Mouse (Mus musculus): ENCODE data around the gene Stard13. TPM values are rescaled to one million over a fixed set of nuclear protein-coding genes. Genes with fewer than 3 reads are reported as not detected.

The Stard13 gene
- total and polyA plus RNA-seq, 3 experiments = not detected

GRCm38 (mm10) chr5:151170168-151170750 is 63.4 kb downstream of the Stard13 start:
- Histone ChIP-seq H3K9me3 (replicated peaks; ENCODE audit: insufficient read depth, low read length) (no peaks in the 10 kb centered on the region), H3K79me2 (ENCODE audit: control insufficient read depth, insufficient read depth, low read length, poor library complexity) (no peaks in the 10 kb centered on the region), H3K9ac (ENCODE audit: control insufficient read depth, low read depth, low read length, poor library complexity, severe bottlenecking) (no peak overlapping the region), H3K27ac (ENCODE audit: control insufficient read depth, low read depth, low read length) (no peak overlapping the region), H3K4me3 (ENCODE audit: control insufficient read depth in 1 of 2, insufficient read depth in 1 of 2, low read depth in 2 of 2, low read length in 2 of 2) (no peak overlapping the region), H3K27me3 (ENCODE audit: control insufficient read depth in 1 of 2, insufficient read depth in 2 of 2, low read length in 2 of 2) (no peaks in the 10 kb centered on the region), H3K36me3 (ENCODE audit: control insufficient read depth in 1 of 2, insufficient read depth in 2 of 2, low read length in 2 of 2) (no peaks in the 10 kb centered on the region), H3K4me1 (ENCODE audit: control insufficient read depth in 1 of 2, insufficient read depth in 2 of 2, low read length in 2 of 2) (no peaks in the 10 kb centered on the region)
- DNase-seq (ENCODE audit: low read depth, low spot score) = no peak
- TF ChIP-seq BHLHE40 (IDR thresholded peaks at IDR 0.05; ENCODE audit: borderline replicate concordance, low read depth, low read length) = no peak
- no peak for TF ChIP-seq MYC (IDR thresholded peaks at IDR 0.05; ENCODE audit: low read depth, low read length)
- no peak for TF ChIP-seq GATA1 (IDR thresholded peaks at IDR 0.05; ENCODE audit: low read depth, low read length)
- TF ChIP-seq POLR2AphosphoS5 (IDR thresholded peaks at IDR 0.05; ENCODE audit: borderline replicate concordance, low read depth, low read length) = no peak
- TF ChIP-seq ELF1 (IDR thresholded peaks at IDR 0.05; ENCODE audit: low read depth, low read length) = no peak
- no peak for TF ChIP-seq MYB (IDR thresholded peaks at IDR 0.05; ENCODE audit: low read depth, low read length)
- no peak for TF ChIP-seq CHD1 (IDR thresholded peaks at IDR 0.05; ENCODE audit: low read depth, low read length)
- no peak for TF ChIP-seq HCFC1 (IDR thresholded peaks at IDR 0.05; ENCODE audit: low read depth, low read length)
- no peak for TF ChIP-seq MAZ (IDR thresholded peaks at IDR 0.05; ENCODE audit: low read depth, low read length)
- TF ChIP-seq ETS1 (IDR thresholded peaks at IDR 0.05; ENCODE audit: low read depth, low read length) = no peak
- no peak for TF ChIP-seq SMC3 (IDR thresholded peaks at IDR 0.05; ENCODE audit: low read depth, low read length)
- no peak for TF ChIP-seq POLR2AphosphoS2 (IDR thresholded peaks at IDR 0.05; ENCODE audit: low read length)
- no peak for TF ChIP-seq GABPA (IDR thresholded peaks at IDR 0.05; ENCODE audit: low read depth, low read length)
- TF ChIP-seq MAX (IDR thresholded peaks at IDR 0.05; ENCODE audit: low read length) = no peak
- no peak for TF ChIP-seq MXI1 (IDR thresholded peaks at IDR 0.05; ENCODE audit: low read depth, low read length)

GRCm38 (mm10) chr5:151168191-151168590 is 65.4 kb downstream of the Stard13 start:
- no peaks in the 10 kb centered on the region for H3K27me3 ChIP-seq (ENCODE audit: control insufficient read depth in 1 of 2, insufficient read depth in 2 of 2, low read length in 2 of 2)
- H3K4me3 ChIP-seq (ENCODE audit: control insufficient read depth in 1 of 2, insufficient read depth in 1 of 2, low read depth in 2 of 2, low read length in 2 of 2) = no peak overlapping the region
- H3K9me3 ChIP-seq (replicated peaks; ENCODE audit: insufficient read depth, low read length) = no peaks in the 10 kb centered on the region
- no peaks in the 10 kb centered on the region for H3K4me1 ChIP-seq (ENCODE audit: control insufficient read depth in 1 of 2, insufficient read depth in 2 of 2, low read length in 2 of 2)
- TF ChIP-seq RAD21 (IDR thresholded peaks at IDR 0.05; ENCODE audit: low read depth, low read length) (no peak), MAX (IDR thresholded peaks at IDR 0.05; ENCODE audit: low read length) (no peak), ZC3H11A (IDR thresholded peaks at IDR 0.05; ENCODE audit: low read depth, low read length) (no peak), ZNF384 (IDR thresholded peaks at IDR 0.05; ENCODE audit: low read depth, low read length) (no peak), BHLHE40 (IDR thresholded peaks at IDR 0.05; ENCODE audit: borderline replicate concordance, low read depth, low read length) (no peak), UBTF (IDR thresholded peaks at IDR 0.05; ENCODE audit: borderline replicate concordance, insufficient read depth, low read depth, low read length) (no peak), NELFE (IDR thresholded peaks at IDR 0.05; ENCODE audit: low read depth, low read length) (no peak), JUND (IDR thresholded peaks at IDR 0.05; ENCODE audit: low read depth, low read length) (no peak), HCFC1 (IDR thresholded peaks at IDR 0.05; ENCODE audit: low read depth, low read length) (no peak)
- H3K36me3 ChIP-seq (ENCODE audit: control insufficient read depth in 1 of 2, insufficient read depth in 2 of 2, low read length in 2 of 2) = no peaks in the 10 kb centered on the region
- no peak overlapping the region for H3K9ac ChIP-seq (ENCODE audit: control insufficient read depth, low read depth, low read length, poor library complexity, severe bottlenecking)
- H3K79me2 ChIP-seq (ENCODE audit: control insufficient read depth, insufficient read depth, low read length, poor library complexity) = no peaks in the 10 kb centered on the region
- no peak for DNase-seq (ENCODE audit: low read depth, low spot score)
- H3K27ac ChIP-seq (ENCODE audit: control insufficient read depth, low read depth, low read length) = no peak overlapping the region

Measured in MEL (cell line).